Mouse (Mus musculus) liver, adult 2 months (tissue): ENCODE results near the gene Sh3pxd2a.

Source experiments
- CTCF ChIP-seq: fragments of 200-500 bp; IDR thresholded peaks from 2 replicates; pipeline ENCODE4 v1.5.1; 2011; ENCODE audit warnings: low read depth, low read length, control low read depth
- POLR2A ChIP-seq: fragments of 200-500 bp; IDR thresholded peaks from 2 replicates; pipeline ENCODE4 v1.6.1; 2011; ENCODE audit warnings: low read length, control low read depth; ENCODE audit not compliant: insufficient read depth; ENCODE audit errors: extremely low read depth

GRCm38 (mm10) chr19:47291307-47292080 is 172.7 kb downstream of the Sh3pxd2a start:
- TF ChIP-seq CTCF (no peak), POLR2A (no peak)
